Mouse (Mus musculus) retina, postnatal 1 day (tissue): ENCODE results near the gene Dact3.

Experiments
- DNase-seq: peaks from one replicate; pipeline ENCODE4 v3.0.0-alpha.2; 2012

The Dact3 gene

GRCm38 (mm10) chr7:16859902-16860651 is 15.0 kb upstream of the Dact3 start:
- DNase-seq = peak; percentile 78

- DNase-seq = no peak
Observed at GRCm38 (mm10) chr7:16867488-16867887, 7.6 kb upstream of the Dact3 start.

- peak; percentile 88 for DNase-seq
Observed at GRCm38 (mm10) chr7:16869497-16869896, 5.6 kb upstream of the Dact3 start.

DNA sequence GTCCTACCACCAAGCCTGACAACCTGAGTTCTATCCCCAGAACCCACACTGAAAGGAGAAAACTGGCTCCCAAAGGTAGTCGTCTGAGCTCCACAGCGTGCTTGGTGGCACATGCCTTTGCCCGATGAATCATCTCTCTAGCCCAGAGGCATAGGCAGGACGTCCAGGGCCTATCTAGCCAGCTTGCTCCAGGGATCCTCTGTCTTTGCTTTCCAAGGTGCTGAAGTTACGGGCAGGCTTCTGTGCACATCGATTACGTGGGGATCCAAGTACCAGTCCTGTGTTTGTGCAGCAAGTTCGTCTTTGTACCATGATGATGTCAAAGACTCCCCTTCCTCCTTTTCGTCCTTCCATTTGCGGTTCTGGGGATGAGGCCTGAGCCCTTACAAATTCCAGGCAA is 3.5 kb upstream of the Dact3 start:
- DNase-seq = no peak

DNA sequence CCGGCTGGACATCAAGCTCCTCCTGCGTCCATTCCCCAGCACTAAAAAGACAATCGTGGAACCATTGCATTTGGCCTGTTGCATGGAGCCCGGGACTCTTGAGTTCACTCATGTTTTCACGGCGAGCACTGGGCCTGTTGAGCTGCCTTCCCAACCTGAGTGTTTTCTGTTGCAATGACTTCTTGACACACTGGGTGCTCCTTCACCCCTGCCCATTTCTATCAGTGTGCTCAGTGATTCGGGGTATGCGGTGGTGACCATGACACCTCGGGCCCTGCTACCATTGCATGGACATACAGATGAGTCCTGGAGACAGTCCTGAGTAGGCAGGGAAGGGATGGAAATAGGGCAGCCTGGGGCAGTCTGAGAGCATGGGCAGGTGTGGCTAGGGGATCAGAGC is 2.6 kb upstream of the Dact3 start:
- no peak for DNase-seq

DNA sequence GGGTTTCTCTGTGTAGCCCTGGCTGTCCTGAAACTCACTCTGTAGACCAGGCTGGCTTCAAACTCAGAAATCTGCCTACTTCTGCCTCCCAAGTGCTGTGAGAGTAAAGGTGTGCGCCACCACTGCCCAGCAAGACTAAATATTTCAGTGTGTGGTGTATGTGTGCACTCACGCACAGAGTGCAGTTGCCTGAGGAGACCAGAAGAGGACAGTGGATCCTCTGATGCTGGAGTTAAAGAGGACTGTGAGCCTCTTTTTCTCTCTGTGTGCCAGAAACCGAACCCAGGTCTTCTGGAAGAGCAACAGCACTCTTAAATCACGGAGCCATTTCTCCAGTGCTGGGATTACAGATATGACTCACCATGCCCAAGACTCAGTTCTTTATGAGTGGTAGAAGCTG is 1.7 kb upstream of the Dact3 start:
- DNase-seq = no peak

DNA sequence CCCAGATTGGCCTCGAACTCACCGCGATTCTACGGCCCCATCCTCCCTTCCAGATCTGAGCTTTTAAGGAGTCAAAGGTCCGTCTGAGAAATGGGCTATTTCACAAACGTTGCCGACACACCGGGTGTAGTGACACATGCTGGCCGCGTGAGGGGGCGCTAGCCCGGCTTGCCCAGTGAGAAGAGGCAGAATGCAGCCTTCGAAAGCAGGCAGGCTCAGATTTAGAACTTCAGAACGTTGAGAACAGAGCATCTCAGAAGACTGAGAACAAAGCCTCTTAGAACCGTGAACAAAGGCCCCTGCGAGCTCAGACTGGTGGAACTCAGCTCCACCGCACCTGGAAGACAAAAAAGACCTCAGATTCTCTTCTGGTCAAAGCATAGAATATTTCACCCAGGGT is 927 bp upstream of the Dact3 start:
- peak; percentile 86 for DNase-seq

DNA sequence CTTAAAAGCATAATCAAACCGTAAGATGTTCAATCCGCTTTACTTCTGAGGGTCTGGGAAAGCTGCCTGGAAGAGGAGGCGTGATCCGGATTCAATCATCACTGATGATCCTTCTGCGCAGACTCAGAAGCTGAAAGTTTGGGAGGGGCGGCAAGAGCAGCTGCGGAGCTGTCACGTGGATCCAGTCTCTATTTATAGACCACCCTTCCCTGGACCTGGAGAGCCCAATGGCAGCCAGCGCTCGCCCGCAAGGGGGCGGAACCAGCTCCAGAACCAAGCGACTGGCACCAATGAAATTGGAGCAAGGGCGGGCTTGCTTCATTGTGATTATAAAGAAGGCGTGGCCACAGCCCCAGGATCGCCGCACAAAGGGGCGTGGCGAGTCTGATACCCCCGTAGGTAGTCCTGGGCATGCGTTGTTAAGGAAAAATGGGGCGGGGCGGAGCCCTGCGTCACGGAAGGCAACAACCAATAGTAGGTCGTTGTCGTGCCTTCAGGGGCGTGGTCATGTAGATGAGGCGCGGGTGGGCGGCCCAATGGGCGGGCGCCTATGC is 284 bp upstream of the Dact3 start:
- peak; percentile 100 for DNase-seq

DNA sequence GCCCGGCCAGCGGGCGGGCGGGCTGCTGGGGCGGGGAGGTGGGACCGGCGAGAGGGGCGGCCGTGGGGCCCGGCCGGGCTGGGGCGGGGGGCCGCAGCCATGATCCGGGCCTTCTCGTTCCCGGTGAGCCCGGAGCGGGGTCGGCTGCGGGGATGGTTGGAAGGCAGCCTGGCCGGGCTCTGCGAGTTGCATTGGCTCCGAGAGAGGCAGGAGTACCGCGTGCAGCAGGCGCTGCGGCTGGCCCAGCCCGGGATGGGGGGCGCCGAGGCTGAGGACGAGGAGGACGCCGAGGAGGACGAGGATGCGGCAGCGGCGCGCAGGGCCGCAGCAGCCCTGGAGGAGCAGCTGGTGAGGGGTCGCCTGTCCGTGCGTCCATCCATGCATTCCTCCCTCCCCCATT is 209 bp downstream of the Dact3 start:
- DNase-seq = no peak

DNA sequence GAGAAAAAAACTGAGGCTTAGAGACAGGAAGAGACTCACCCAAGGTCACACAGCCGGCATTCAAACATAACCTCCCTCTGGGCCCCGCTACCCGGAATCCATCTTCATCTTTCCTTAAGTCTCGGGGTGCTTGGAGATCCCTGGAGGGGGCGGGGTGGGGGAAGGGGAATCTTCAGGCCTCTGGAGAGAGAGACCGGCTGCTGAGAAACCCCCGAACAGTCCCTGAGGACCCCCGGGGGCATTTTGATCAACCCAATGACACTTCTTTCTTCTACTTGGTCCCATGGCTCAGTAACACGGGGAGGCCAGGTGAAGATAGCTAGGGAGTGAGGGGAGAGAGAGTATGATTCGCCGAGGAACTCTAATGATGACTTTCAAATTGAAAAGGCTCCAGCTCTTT is 889 bp downstream of the Dact3 start:
- no peak for DNase-seq

GRCm38 (mm10) chr7:16876608-16877007 is 1.5 kb downstream of the Dact3 start:
- DNase-seq = peak; percentile 58

DNA sequence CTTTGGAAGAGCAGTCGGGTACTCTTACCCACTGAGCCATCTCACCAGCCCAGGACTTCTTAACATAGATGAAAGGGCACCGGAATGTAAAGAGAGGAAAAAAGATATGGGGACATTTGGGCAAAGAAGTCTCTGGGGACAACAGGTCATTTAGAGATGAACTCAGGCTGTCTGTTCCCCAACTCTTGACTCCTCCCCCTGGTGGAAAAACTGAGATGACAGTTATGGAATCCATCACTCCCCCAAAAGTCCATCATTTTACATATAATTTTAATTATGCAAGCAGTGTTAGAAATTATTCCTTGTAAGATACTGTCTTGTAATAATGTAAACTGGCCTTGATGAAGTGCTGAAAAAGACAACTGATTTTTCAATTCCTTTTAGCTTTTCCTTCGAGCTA is 2.6 kb downstream of the Dact3 start:
- no peak for DNase-seq

DNA sequence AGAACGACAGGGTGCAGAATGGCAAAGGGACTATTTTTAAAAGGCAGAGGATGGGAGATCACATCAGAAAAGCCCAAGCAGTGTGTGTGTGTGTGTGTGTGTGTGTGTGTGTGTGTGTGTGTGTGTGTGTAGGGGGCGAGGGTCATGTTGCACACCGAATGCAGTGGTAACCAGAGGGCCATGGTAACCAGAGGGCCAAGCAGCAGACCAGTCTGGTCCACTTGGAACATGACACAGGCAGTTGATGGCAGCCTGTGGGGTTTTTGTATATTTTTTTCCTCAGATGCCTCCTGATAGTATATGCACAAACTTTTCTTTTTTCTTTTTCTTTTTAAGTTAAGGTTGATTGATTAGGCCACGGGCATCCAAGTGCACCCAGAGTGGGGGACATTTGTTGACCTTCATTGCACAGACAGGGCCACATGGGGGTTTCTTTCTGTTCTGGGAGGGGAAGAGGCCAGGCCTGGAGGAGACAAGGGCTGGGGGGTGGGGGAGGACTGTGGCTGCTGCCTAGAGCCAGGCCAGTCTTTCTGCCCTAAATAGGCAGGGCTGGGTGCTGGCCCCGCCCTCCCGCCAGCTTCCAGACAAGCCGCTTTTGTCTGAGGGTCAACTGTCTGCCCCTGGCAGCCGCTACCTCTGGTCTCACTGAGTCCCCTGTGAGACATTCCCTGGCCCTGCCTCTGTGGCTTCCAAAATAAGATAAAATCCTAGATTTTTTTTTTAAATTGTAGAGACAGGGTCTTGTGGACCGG is 4.9 kb downstream of the Dact3 start:
- DNase-seq = peak; percentile 95

DNA sequence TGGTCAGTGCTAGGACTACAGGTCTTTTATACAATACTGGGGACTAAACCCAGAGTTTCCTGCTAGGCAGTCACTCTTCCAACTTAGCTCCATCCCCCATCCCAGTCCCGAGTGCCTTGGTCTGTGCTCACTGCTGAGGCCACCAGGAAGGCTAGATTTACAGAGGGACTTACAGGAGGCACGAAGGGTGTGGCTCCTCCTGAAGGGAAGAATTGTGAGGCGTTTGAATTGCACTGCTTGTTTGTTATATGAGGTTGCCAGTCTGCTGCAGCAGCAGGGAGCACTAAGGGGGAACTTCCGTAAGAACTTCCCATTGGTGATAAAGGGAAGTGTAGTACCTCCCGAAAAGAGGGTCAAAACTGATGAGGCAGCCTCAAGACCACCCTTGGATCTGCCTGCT is 5.5 kb downstream of the Dact3 start:
- DNase-seq = no peak

DNA sequence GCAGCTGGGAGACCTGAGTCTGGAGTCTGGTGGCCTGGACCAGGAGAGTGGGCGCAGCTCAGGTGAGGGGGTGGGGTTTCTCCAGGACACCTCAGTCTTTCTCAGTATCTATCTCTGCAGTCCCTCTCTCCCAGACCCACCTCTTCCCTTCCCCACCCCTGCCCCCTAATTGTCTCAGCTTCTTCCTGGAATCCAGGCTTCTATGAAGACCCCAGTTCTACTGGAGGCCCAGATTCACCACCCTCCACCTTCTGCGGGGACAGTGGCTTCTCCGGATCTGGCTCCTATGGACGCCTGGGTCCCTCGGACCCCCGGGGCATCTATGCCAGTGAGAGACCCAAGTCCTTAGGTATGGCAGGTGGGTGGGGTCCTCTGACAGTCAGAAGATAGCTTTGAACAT is 8.0 kb downstream of the Dact3 start:
- no peak for DNase-seq

- no peak for DNase-seq
Observed at GRCm38 (mm10) chr7:16884334-16884733, 9.2 kb downstream of the Dact3 start.

- peak; percentile 52 for DNase-seq
Observed at GRCm38 (mm10) chr7:16885271-16885776, 10.2 kb downstream of the Dact3 start.

GRCm38 (mm10) chr7:16885905-16886304 is 10.8 kb downstream of the Dact3 start:
- DNase-seq = no peak

DNA sequence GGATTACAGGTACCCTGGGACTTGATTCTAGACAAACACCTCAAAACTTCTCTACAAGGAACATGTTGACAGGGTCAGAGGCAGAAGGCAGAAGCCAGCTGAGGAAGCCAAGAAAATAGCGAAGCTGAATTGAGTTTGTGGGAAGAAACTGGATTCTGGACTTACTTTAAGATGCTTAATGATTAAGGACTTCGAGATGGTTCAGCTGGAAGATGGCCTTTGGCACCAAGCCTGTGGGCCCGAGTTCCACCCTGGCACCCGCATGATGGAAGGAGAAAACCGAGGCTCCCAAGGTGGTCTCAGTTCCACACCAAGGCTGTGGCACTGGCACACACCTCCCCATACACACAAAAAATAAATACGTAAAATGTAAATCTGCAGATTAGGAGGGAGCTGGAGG is 15.4 kb downstream of the Dact3 start:
- no peak for DNase-seq

DNA sequence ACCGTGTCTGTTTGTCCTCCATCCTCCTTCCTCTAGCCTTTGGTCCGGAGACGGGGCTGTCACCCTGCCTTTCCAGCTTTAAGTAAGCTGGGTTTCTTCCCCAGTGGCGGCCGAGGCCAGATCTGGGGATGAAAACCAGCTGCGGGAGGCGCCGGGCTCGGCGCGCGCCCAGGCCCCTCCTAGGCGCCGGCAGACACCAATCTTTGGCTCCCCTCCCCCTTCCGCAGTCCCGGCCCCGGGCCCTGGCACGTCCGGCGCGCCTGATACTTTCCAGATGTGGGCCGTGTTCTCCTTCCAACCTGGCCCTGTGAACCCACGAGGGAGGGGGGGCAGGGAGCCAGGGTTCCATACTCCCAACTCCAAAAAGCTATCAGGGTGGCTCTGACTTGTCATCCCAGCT is 15.8 kb downstream of the Dact3 start:
- no peak for DNase-seq

DNA sequence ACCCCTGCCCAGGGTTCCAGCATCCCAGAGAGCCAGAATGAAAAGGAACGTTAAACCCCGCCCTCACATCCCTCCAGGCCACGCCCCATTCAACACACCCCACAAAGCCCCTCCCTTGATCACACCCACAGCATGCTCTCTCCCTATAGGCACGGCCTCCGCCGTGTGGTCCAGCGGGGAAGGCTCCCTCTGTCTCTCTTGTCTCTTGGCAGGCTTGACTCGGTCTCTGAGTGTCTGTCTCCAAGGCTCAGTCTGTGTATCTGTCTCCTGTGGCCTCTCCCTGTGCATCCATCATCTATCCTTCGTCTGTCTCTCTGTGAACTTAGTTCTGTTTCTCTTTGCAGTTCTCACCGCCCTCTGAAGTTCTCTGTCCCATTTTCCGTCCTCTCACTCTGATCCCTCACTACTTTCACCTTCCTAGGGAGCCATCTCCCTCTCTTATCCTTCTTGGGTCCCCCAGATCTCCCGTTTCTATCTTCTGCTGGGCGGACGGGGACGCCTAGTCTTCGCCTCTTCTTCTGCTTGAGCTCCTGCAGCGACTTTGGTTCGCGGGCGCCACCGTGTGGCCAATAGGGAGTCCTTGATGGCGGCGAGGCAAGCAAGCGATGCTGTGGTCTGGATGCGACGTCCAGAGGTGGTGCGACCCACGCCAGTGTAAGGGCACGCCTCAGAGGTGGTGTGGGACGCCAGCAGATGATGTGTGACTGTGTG is 16.7 kb downstream of the Dact3 start, which contains the start of gene Gng8:
Gng8 (plus strand) TSS at position 146 of the 711 bp plus-strand sequence.
- DNase-seq = peak; percentile 92

DNA sequence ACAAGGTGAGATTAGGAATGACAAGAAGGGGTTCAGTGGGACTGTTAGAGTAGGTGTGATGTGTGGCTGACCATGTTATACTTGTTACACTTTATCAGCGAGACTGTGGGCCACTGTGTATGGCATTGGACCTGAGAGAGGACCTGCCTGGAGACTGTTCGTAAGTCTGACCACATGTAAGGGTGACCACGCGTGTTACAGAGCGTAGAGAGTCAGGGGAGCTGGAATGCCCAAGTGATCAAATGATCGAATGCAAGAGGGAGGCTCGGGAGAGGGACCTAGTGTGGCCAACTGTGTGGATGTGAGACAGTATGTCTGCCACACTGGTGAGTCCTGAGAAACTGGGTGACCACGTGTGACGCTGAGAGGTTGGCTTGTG is 17.2 kb downstream of the Dact3 start:
- no peak for DNase-seq

- no peak for DNase-seq
Observed at GRCm38 (mm10) chr7:16893612-16894011, 18.5 kb downstream of the Dact3 start.
